Mouse (Mus musculus) yolk sac, embryonic 10.5 days (tissue): ENCODE measurements at regions not wholly inside any gene's neighbourhood (a gene's known extent, or its start where the extent isn't known, plus 50 kb on each side); places are given as distances from the start of the nearest gene placed in this dataset.
A peak's percentile ranks its signal among the peaks of the same experiment; 100 is the strongest.
"Not testable (repeated sequence)": the region's sequence is repeated elsewhere in the genome, so short reads cannot be mapped to it uniquely, and the experiment has no call there.

ENCODE experiments used
- DNase-seq: peaks from one replicate; pipeline ENCODE4 v3.0.0-alpha.2; 2017; ENCODE audit warnings: low spot score

- DNase-seq, result no peak
Observed at GRCm38 (mm10) chr4:105844675-105845466, 55.2 kb downstream of the Gm12728 start.

- not testable (repeated sequence) for DNase-seq
Observed at GRCm38 (mm10) chr4:105845998-105846989, 56.6 kb downstream of the Gm12728 start.

GRCm38 (mm10) chr4:105853086-105853485 is 63.4 kb downstream of the Gm12728 start:
- DNase-seq, result no peak

- no peak for DNase-seq
Observed at GRCm38 (mm10) chr4:105859052-105859864, 69.6 kb downstream of the Gm12728 start.

- DNase-seq, result peak; percentile 38
Observed at GRCm38 (mm10) chr4:105860930-105861653, 71.4 kb downstream of the Gm12728 start.

GRCm38 (mm10) chr4:105861654-105862037 is 72.0 kb downstream of the Gm12728 start:
- no peak for DNase-seq

- DNase-seq, result peak; percentile 15
Observed at GRCm38 (mm10) chr4:105870512-105870911, 80.8 kb downstream of the Gm12728 start.

GRCm38 (mm10) chr4:105877246-105877645 is 87.6 kb downstream of the Gm12728 start:
- no peak for DNase-seq

GRCm38 (mm10) chr4:105879891-105880290 is 90.2 kb downstream of the Gm12728 start:
- no peak for DNase-seq

GRCm38 (mm10) chr4:105884791-105885190 is 95.1 kb downstream of the Gm12728 start:
- no peak for DNase-seq

- no peak for DNase-seq
Observed at GRCm38 (mm10) chr4:105891438-105891837, 101.8 kb downstream of the Gm12728 start.

GRCm38 (mm10) chr4:105892065-105892464 is 102.4 kb downstream of the Gm12728 start:
- DNase-seq, result no peak

- DNase-seq, result no peak
Observed at GRCm38 (mm10) chr4:105895116-105895515, 105.4 kb downstream of the Gm12728 start.

- no peak for DNase-seq
Observed at GRCm38 (mm10) chr4:105898054-105898847, 108.6 kb downstream of the Gm12728 start.

GRCm38 (mm10) chr4:105904896-105905295 is 115.2 kb downstream of the Gm12728 start:
- DNase-seq, result no peak

- DNase-seq, result no peak
Observed at GRCm38 (mm10) chr4:105906411-105906810, 116.7 kb downstream of the Gm12728 start.

- no peak for DNase-seq
Observed at GRCm38 (mm10) chr4:105907611-105908010, 117.9 kb downstream of the Gm12728 start.

GRCm38 (mm10) chr4:105908281-105908680 is 118.6 kb downstream of the Gm12728 start:
- no peak for DNase-seq

GRCm38 (mm10) chr4:105909272-105909671 is 119.6 kb downstream of the Gm12728 start:
- DNase-seq, result no peak

GRCm38 (mm10) chr4:105910666-105911065 is 121.0 kb downstream of the Gm12728 start:
- no peak for DNase-seq
